Mouse (Mus musculus): ENCODE results near the gene Mptx2. TPM values are rescaled to one million over a fixed set of nuclear protein-coding genes. Genes with fewer than 3 reads are reported as not detected.

The Mptx2 gene
- polyA plus RNA-seq (2012; rRNA removed), result not detected in 2 replicates

DNA sequence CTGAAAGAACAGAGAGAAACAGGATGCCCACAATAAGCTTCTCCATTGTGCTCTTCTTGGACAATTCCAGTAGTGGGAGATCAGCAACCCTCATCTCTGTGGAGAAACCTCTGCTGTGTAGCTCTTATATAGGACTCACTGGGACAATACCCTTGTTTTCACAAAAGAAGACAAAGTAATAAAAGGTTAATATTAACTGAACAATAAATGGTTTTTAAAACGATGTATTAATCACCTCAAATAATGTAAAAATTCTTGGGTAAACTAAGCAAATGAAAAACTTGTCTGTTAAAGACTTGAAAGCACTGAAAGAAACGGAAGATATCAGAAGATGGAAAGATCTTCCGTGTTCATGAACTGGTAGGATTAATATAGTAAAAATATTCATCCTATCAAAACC, at the start of gene Mptx2:
TSS of gene Mptx2 (minus strand) at position 101 of the 400 bp plus-strand sequence.

DNA sequence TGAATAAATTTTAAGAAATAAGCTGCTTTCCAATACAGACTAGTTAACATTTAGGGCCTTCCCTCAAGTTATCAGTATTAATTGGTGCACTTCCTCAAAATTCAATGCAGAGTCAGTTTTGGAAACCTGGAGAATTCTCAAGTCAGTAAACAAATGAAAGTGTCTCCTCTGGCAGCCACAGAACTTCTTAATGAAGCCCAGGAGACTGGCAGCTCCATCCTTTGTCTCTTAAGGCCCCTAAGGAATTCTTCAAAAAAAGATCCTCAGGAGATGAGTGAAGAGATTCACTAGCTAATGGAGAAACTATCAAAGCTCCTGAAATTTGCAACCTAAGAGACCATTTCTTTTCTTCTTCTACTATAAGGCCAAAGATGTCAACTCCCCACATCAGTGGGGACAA, 11.9 kb downstream of the Mptx2 start, which contains the start of gene Olfr418:
TSS of gene Olfr418 (plus strand) at position 301 of the 400 bp plus-strand sequence.

DNA sequence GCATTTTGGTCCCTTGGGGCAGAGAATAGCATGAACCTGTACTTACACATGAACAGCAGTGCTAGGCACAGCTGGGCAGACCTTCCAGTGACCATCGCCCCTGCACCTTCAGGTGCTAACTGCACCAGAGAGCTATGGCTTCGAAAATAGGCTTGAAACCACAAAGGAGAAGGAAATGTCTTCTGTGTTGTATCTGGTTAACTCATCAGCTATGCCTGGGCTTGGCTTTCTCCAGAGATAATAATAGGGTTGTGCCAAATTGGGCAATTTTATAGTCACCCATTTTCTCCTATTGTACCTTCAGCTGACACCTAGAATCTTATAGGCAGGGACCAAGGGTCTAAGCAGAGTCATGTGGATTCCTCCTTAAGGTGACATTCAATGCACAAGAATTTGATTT, 50.5 kb downstream of the Mptx2 start, which contains the start of gene Fcer1a:
TSS of gene Fcer1a (minus strand) at position 134 of the 400 bp plus-strand sequence.

Other genes starting within 250 kb of the Mptx2 start
- not detected in 2 replicates for gene Olfr1408, start 140.4 kb downstream of the Mptx2 start, polyA plus RNA-seq (2012; rRNA removed)
- not detected in 2 replicates for gene Olfr1406, start 87.1 kb downstream of the Mptx2 start, polyA plus RNA-seq (2012; rRNA removed)
- gene Olfr218, start 80.0 kb downstream of the Mptx2 start, polyA plus RNA-seq (2012; rRNA removed), result not detected in 2 replicates
- not detected in 2 replicates for gene Olfr1404, start 65.4 kb downstream of the Mptx2 start, polyA plus RNA-seq (2012; rRNA removed)
- gene Fcer1a, start 50.6 kb downstream of the Mptx2 start, polyA plus RNA-seq (2012; rRNA removed), result 0.05 TPM in 1 of 2 replicates, not detected in the other
- gene Olfr418, start 11.8 kb downstream of the Mptx2 start, polyA plus RNA-seq (2012; rRNA removed), result not detected in 2 replicates
- 96.9 and 102 TPM in 2 replicates for gene Ackr1, start 56.0 kb upstream of the Mptx2 start, polyA plus RNA-seq (2012; rRNA removed)
- 3.2 and 3.6 TPM in 2 replicates for gene Aim2, start 73.1 kb upstream of the Mptx2 start, polyA plus RNA-seq (2012; rRNA removed)
- 319 and 352 TPM in 2 replicates for gene Cadm3, start 89.9 kb upstream of the Mptx2 start, polyA plus RNA-seq (2012; rRNA removed)
- 0.12 TPM in 2 replicates for gene Ifi206, start 213.3 kb upstream of the Mptx2 start, polyA plus RNA-seq (2012; rRNA removed)